Mouse (Mus musculus): ENCODE measurements at regions not wholly inside any gene's neighbourhood (a gene's known extent, or its start where the extent isn't known, plus 50 kb on each side); places are given as distances from the start of the nearest gene placed in this dataset.

DNA sequence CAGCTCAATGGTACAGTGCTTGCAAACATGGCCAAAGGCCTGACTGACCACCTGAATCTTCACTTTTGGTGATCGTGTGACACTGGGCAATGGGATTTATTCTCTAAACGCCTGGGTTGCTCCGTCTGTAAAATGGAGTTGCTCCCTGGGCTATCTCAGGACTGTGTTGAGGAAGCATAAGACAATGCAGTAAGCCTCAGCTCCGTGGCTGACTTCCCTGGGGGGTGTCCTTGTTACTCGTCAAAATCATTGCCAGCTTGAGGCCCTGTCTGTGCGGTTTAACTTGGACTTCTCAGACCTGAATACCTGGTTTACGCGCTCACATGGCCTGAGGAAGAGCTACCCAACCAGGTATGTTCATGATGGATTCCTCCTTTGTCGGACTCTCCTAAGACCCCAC lies 68.0 kb downstream of the Zfp706 start:
- no peak for TF ChIP-seq POLR2A (IDR thresholded peaks at IDR 0.05; ENCODE audit: borderline replicate concordance, extremely low read depth, insufficient read depth, insufficient read length)
- no peak overlapping the region for H3K9ac ChIP-seq (ENCODE audit: low read depth, low read length, severe bottlenecking)
- no peak overlapping the region for H3K27ac ChIP-seq (replicated peaks; ENCODE audit: low read depth, low read length)
- no peak overlapping the region for H3K4me3 ChIP-seq (replicated peaks; ENCODE audit: low read length)
- 80% methylated on average over 9 of the region's 9 CpGs for WGBS
- ATAC-seq (ENCODE audit: low FRiP score, low read depth) (no peak), DNase-seq (ENCODE audit: low spot score) (no peak)
- H3K4me1 ChIP-seq (ENCODE audit: control insufficient read depth, insufficient read depth, low read length) = peaks cover 6% of the 10 kb centered on the region
- H3K4me2 ChIP-seq (replicated peaks; ENCODE audit: low read depth, low read length, severe bottlenecking) = peak overlapping the region; percentile 89; the same call in 1 of the 2 replicates
- H3K36me3 ChIP-seq (ENCODE audit: control insufficient read depth, insufficient read depth, low read length) = no peaks in the 10 kb centered on the region
- no peaks in the 10 kb centered on the region for H3K27me3 ChIP-seq (ENCODE audit: control insufficient read depth, insufficient read depth, low read length)
- H3K9me3 ChIP-seq (ENCODE audit: control insufficient read depth, low read length) = no peaks in the 10 kb centered on the region

DNA sequence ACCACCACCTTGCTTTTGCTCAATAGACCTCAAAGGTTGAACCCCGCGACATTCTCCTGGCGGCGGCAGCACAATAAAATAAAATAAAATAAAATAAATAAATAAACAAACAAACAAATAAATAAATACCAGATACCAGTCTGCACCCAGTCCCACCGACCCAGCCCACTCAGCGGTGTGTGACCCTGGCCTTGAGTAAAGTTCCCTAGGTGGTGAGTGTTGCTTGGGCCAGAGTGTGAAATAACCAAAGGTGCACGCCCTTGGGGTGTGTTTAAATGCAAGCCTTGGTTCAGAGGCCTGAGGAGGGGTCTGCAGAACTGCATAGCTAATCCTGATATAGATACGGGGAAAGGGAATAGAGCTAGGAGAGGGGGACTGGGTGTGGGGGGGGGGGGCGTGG lies 68.4 kb downstream of the Zfp706 start:
- TF ChIP-seq POLR2A (IDR thresholded peaks at IDR 0.05; ENCODE audit: borderline replicate concordance, extremely low read depth, insufficient read depth, insufficient read length) = no peak
- H3K4me2 ChIP-seq (replicated peaks; ENCODE audit: low read depth, low read length, severe bottlenecking) = peak overlapping the region; percentile 89
- DNase-seq (ENCODE audit: low spot score) (no peak), ATAC-seq (ENCODE audit: low FRiP score, low read depth) (0 out of 2 replicates have a peak, but pooled peaks have one; percentile 3)
- H3K4me1 ChIP-seq (ENCODE audit: control insufficient read depth, insufficient read depth, low read length) = peaks cover 6% of the 10 kb centered on the region
- H3K27me3 ChIP-seq (ENCODE audit: control insufficient read depth, insufficient read depth, low read length) = no peaks in the 10 kb centered on the region
- H3K36me3 ChIP-seq (ENCODE audit: control insufficient read depth, insufficient read depth, low read length) = no peaks in the 10 kb centered on the region
- no peaks in the 10 kb centered on the region for H3K9me3 ChIP-seq (ENCODE audit: control insufficient read depth, low read length)
- peak overlapping the region; percentile 74 for H3K9ac ChIP-seq (ENCODE audit: low read depth, low read length, severe bottlenecking)
- 0 out of 2 replicates have a peak overlapping the region, but pooled peaks have one; percentile 87 for H3K27ac ChIP-seq (replicated peaks; ENCODE audit: low read depth, low read length)
- H3K4me3 ChIP-seq (replicated peaks; ENCODE audit: low read length) = peak overlapping the region; percentile 54
- 21% methylated on average over 9 of the region's 9 CpGs for WGBS

DNA sequence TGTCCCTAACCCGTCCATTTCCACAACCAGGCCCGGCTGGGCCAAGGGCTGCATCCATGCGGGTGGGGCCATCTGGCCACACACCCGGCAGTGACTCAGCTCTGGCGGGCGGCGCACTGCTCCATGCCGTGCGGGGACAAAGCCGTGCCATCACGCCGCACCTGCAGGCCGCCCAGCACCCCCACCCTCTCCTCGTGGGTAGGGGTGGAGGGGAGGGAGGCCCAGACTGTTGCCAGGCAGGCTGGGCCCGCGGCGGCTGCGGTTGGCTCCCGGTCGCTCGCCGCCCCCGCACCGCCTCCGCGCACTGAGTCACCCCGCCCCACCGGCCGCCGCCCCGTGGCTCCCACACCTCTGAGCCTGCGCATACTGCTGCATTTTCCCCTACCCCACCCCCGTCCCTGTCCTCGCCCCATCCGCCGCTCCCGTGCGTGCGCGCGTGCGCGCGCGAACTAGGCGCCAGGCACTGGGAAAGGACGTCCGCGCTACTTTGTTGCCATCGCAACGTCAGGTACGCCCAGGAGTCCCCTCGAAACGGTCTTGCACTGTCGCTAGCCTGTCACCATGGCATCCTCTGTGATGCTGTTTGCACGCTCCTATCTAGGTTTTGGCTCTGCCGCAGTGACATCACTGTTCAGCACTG lies 68.9 kb downstream of the Zfp706 start:
- peak overlapping the region; percentile 87 for H3K27ac ChIP-seq (replicated peaks; ENCODE audit: low read depth, low read length)
- no peaks in the 10 kb centered on the region for H3K9me3 ChIP-seq (ENCODE audit: control insufficient read depth, low read length)
- peak overlapping the region; percentile 89 for H3K4me2 ChIP-seq (replicated peaks; ENCODE audit: low read depth, low read length, severe bottlenecking)
- H3K27me3 ChIP-seq (ENCODE audit: control insufficient read depth, insufficient read depth, low read length) = no peaks in the 10 kb centered on the region
- no peaks in the 10 kb centered on the region for H3K36me3 ChIP-seq (ENCODE audit: control insufficient read depth, insufficient read depth, low read length)
- TF ChIP-seq POLR2A (IDR thresholded peaks at IDR 0.05; ENCODE audit: borderline replicate concordance, extremely low read depth, insufficient read depth, insufficient read length) = 0 out of 2 replicates have a peak, but pooled peaks have one; percentile 8
- peaks cover 6% of the 10 kb centered on the region for H3K4me1 ChIP-seq (ENCODE audit: control insufficient read depth, insufficient read depth, low read length)
- under 1% methylated on average over 43 of the region's 57 CpGs for WGBS
- H3K9ac ChIP-seq (ENCODE audit: low read depth, low read length, severe bottlenecking) = peak overlapping the region; percentile 74
- ATAC-seq (ENCODE audit: low FRiP score, low read depth) (peak; percentile 93), DNase-seq (ENCODE audit: low spot score) (peak; percentile 81)
- H3K4me3 ChIP-seq (replicated peaks; ENCODE audit: low read length) = peak overlapping the region; percentile 54

DNA sequence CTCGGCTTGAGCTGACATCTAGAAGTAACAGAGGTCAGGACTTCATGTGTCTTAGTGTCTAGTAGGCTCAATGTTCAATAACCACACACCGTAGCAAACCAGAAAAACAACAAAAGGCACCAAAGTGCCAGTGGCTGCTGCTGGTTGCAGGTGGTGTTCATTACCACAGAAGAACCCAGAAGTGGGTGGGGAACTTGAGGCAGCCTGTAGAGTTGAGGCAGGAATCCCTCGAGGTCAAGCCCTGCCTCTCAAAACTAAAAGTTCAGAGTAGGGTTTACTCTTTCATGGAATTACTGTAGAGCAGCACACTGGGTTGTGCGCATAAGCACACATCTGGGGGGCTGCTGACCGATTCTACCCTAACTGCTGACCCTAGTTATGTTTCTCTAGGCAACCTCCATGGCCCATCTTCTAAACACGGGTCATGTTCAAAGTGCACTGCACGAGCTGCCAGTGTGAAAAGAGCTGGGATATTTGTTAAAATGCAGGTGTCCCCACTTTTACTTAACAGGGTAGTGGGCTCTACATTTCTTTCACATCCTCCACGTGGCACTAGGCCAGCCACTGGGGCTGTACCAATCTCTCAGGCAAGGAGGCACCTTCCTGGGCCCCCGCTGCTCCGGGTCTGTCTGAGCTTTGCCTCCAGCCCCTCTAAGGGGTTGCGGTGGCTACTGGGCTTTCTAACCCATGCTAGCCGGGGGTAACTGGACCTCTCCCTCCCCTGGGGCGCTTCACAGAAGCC lies 69.6 kb downstream of the Zfp706 start:
- peak overlapping the region; percentile 89 for H3K4me2 ChIP-seq (replicated peaks; ENCODE audit: low read depth, low read length, severe bottlenecking)
- WGBS = 19% methylated on average over 13 of the region's 13 CpGs
- no peaks in the 10 kb centered on the region for H3K27me3 ChIP-seq (ENCODE audit: control insufficient read depth, insufficient read depth, low read length)
- peak overlapping the region; percentile 74 for H3K9ac ChIP-seq (ENCODE audit: low read depth, low read length, severe bottlenecking)
- peaks cover 6% of the 10 kb centered on the region for H3K4me1 ChIP-seq (ENCODE audit: control insufficient read depth, insufficient read depth, low read length)
- peak overlapping the region; percentile 87 for H3K27ac ChIP-seq (replicated peaks; ENCODE audit: low read depth, low read length)
- peak overlapping the region; percentile 54 for H3K4me3 ChIP-seq (replicated peaks; ENCODE audit: low read length)
- no peaks in the 10 kb centered on the region for H3K36me3 ChIP-seq (ENCODE audit: control insufficient read depth, insufficient read depth, low read length)
- no peak for DNase-seq (ENCODE audit: low spot score)
- H3K9me3 ChIP-seq (ENCODE audit: control insufficient read depth, low read length) = no peaks in the 10 kb centered on the region
- no peak for ATAC-seq (ENCODE audit: low FRiP score, low read depth)
- TF ChIP-seq POLR2A (IDR thresholded peaks at IDR 0.05; ENCODE audit: borderline replicate concordance, extremely low read depth, insufficient read depth, insufficient read length) = no peak

DNA sequence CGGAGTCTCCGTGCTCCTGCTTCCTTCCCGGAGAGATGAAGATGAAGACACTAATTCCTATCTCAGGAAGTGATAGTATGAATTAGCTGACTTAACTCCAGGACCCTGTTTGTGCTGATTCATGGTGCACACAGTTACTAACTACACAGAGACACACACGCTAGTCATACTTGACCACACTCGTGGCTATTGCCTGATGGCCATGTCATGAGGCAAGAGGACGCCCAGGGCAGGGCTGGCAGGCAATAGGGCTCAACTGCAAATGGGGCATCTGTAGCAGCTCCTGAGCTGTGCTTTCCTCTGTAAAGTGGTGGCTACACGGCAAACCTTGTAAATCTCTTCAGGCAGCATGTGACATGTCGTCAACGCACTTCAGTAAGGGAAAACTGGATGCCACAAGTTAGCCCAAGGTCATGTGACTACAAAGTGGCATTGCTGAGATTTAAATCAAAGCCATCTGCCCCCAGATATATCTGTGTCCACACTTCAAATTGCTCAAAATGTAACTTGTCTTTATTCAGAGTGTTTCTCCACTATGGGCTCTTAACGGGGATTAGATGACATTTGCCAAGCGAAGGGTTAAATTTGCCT lies 70.4 kb downstream of the Zfp706 start:
- ATAC-seq (ENCODE audit: low FRiP score, low read depth) (no peak), DNase-seq (ENCODE audit: low spot score) (no peak)
- H3K4me1 ChIP-seq (ENCODE audit: control insufficient read depth, insufficient read depth, low read length) = peaks cover 6% of the 10 kb centered on the region
- H3K9me3 ChIP-seq (ENCODE audit: control insufficient read depth, low read length) = no peaks in the 10 kb centered on the region
- no peak overlapping the region for H3K27ac ChIP-seq (replicated peaks; ENCODE audit: low read depth, low read length)
- no peak for TF ChIP-seq POLR2A (IDR thresholded peaks at IDR 0.05; ENCODE audit: borderline replicate concordance, extremely low read depth, insufficient read depth, insufficient read length)
- 64% methylated on average over 11 of the region's 11 CpGs for WGBS
- H3K4me3 ChIP-seq (replicated peaks; ENCODE audit: low read length) = no peak overlapping the region
- no peak overlapping the region for H3K9ac ChIP-seq (ENCODE audit: low read depth, low read length, severe bottlenecking)
- no peaks in the 10 kb centered on the region for H3K36me3 ChIP-seq (ENCODE audit: control insufficient read depth, insufficient read depth, low read length)
- no peaks in the 10 kb centered on the region for H3K27me3 ChIP-seq (ENCODE audit: control insufficient read depth, insufficient read depth, low read length)
- H3K4me2 ChIP-seq (replicated peaks; ENCODE audit: low read depth, low read length, severe bottlenecking) = no peak overlapping the region

Measured in limb, embryonic 14.5 days (tissue).